Mouse (Mus musculus) layer of hippocampus, postnatal 14 days (tissue): ENCODE results near the gene Tmem145. TPM values are rescaled to one million over a fixed set of nuclear protein-coding genes. Genes with fewer than 3 reads are reported as not detected.
"Not testable (repeated sequence)": the region's sequence is repeated elsewhere in the genome, so short reads cannot be mapped to it uniquely, and the experiment has no call there.

Experiments used
- DNase-seq, 2 experiments: peaks; one replicate each; pipeline ENCODE4 v3.0.0; 2021 to 2022; ENCODE audit warnings: low spot score in 2 of 2, mixed read lengths in 1 of 2
- long read RNA-seq, 2 experiments: library from polyadenylated mRNA; stranded (forward); transcript quantifications; one replicate each; pipeline ENCODE4 v2.0.0; 2021
- total RNA-seq, 2 experiments: library from RNA; stranded (reverse); gene quantifications; 2 replicates each; pipeline ENCODE4 v1.2.3; 2021

Tmem145 gene
- 10 to 100 TPM; 43.2 to 46.9 TPM for total RNA-seq
- long read RNA-seq, experiment 1, transcript Tmem145-201 (15 exons, 2,298 nt) = major isoform, 20 of 50 reads
- long read RNA-seq, experiment 1, partial matches to known transcripts = 25 of 50 reads
- long read RNA-seq, experiment 1, other reads (novel, unspliced or antisense) = 4 of 50 reads
- long read RNA-seq, experiment 2, transcript Tmem145-204 (1 exons, 1,153 nt) = minor isoform, 5 of 47 reads
- long read RNA-seq, experiment 2, transcript Tmem145-201 (15 exons, 2,298 nt) = major isoform, 19 of 47 reads
- long read RNA-seq, experiment 2, partial matches to known transcripts = 5 of 47 reads
- long read RNA-seq, experiment 2, other reads (novel, unspliced or antisense) = 18 of 47 reads

GRCm38 (mm10) chr7:25305956-25306613 lies at the start of gene Tmem145:
Tmem145 (plus strand) TSS chr7:25306106.
- no peak for DNase-seq

GRCm38 (mm10) chr7:25261896-25262295 lies 44.0 kb upstream of the Tmem145 start:
- DNase-seq = no peak

- DNase-seq = no peak
Observed at GRCm38 (mm10) chr7:25263968-25264870, 41.7 kb upstream of the Tmem145 start.

GRCm38 (mm10) chr7:25265743-25266142 lies 40.2 kb upstream of the Tmem145 start:
- DNase-seq = not testable (repeated sequence)

- no peak for DNase-seq
Observed at GRCm38 (mm10) chr7:25266180-25266962, 39.5 kb upstream of the Tmem145 start.

GRCm38 (mm10) chr7:25267301-25267750 lies 38.6 kb upstream of the Tmem145 start, which contains the start of gene Cic:
Cic (plus strand) TSS chr7:25267704.
- peak in 1 of 2 experiments; percentile 100 for DNase-seq

- DNase-seq = peak; percentile 100
Observed at GRCm38 (mm10) chr7:25267751-25268463, 38.0 kb upstream of the Tmem145 start.

GRCm38 (mm10) chr7:25268588-25268987 lies 37.3 kb upstream of the Tmem145 start:
- DNase-seq = no peak

- DNase-seq = no peak
Observed at GRCm38 (mm10) chr7:25269029-25269428, 36.9 kb upstream of the Tmem145 start.

- no peak for DNase-seq
Observed at GRCm38 (mm10) chr7:25269545-25270271, 36.2 kb upstream of the Tmem145 start.

- DNase-seq = no peak
Observed at GRCm38 (mm10) chr7:25270652-25271633, 35.0 kb upstream of the Tmem145 start.

GRCm38 (mm10) chr7:25271651-25272444 lies 34.1 kb upstream of the Tmem145 start:
- DNase-seq = no peak

- DNase-seq = no peak
Observed at GRCm38 (mm10) chr7:25272445-25273258, 33.3 kb upstream of the Tmem145 start.

- no peak for DNase-seq
Observed at GRCm38 (mm10) chr7:25273259-25274241, 32.4 kb upstream of the Tmem145 start.

GRCm38 (mm10) chr7:25274571-25274970 lies 31.3 kb upstream of the Tmem145 start:
- DNase-seq = no peak
